Mouse (Mus musculus): ENCODE results near the gene Gm9999.

GRCm38 (mm10) chr7:46993079-46993478 is 9.7 kb downstream of the Gm9999 start:
- TF ChIP-seq CTCF (IDR thresholded peaks at IDR 0.05; ENCODE audit: low read depth, low read length), result no peak
- no peak for TF ChIP-seq TAL1 (conservative IDR thresholded peaks at IDR 0.05; ENCODE audit: low read depth, low read length)

Measured in G1E (cell line).